Mouse (Mus musculus): ENCODE data around the gene Rpp21. TPM values are rescaled to one million over a fixed set of nuclear protein-coding genes. Genes with fewer than 3 reads are reported as not detected.
A peak's percentile ranks its signal among the peaks of the same experiment; 100 is the strongest.
"Not testable (repeated sequence)": the region's sequence is repeated elsewhere in the genome, so short reads cannot be mapped to it uniquely, and the experiment has no call there.

The Rpp21 gene
- polyA plus RNA-seq, 1 experiment from 2014 or later, result 128 TPM

DNA sequence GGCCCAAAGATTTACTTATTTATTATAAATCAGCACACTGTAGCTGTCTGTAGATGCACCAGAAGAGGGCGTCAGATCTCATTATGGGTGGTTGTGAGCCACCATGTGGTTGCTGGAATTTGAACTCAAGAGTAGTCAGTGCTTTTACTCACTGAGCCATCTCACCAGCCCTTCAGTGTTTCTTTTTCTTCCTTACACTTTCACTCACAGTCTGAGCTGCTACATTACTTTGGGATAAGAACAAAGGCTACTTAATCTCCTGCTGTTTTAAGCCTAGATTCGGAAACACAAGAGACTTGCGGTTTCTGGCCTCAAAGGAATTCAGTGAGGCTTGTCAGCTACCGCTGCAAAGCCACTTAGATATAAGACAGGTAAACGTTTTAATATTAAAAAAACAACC lies 13.8 kb downstream of the Rpp21 start:
- 12% methylated on average over 5 of the region's 5 CpGs for WGBS
- Histone ChIP-seq H3K27ac (ENCODE audit: low read depth, low read length) (no peak overlapping the region), H3K9me3 (replicated peaks; ENCODE audit: control insufficient read depth, low read length) (no peaks in the 10 kb centered on the region), H3K4me3 (ENCODE audit: low read depth, low read length) (no peak overlapping the region), H3K36me3 (ENCODE audit: control insufficient read depth, insufficient read depth, low read length) (no peaks in the 10 kb centered on the region), H3K4me1 (ENCODE audit: control insufficient read depth, insufficient read depth, low read length) (no peaks in the 10 kb centered on the region), H3K4me2 (ENCODE audit: low read length) (no peak overlapping the region), H3K27me3 (replicated peaks; ENCODE audit: control insufficient read depth, insufficient read depth, low read length) (0 out of 2 replicates have a peak, but pooled peaks cover 2% of the 10 kb centered on the region), H3K9ac (ENCODE audit: low read length) (no peak overlapping the region)
- ATAC-seq, result no peak
- no peak for DNase-seq (ENCODE audit: low spot score)

DNA sequence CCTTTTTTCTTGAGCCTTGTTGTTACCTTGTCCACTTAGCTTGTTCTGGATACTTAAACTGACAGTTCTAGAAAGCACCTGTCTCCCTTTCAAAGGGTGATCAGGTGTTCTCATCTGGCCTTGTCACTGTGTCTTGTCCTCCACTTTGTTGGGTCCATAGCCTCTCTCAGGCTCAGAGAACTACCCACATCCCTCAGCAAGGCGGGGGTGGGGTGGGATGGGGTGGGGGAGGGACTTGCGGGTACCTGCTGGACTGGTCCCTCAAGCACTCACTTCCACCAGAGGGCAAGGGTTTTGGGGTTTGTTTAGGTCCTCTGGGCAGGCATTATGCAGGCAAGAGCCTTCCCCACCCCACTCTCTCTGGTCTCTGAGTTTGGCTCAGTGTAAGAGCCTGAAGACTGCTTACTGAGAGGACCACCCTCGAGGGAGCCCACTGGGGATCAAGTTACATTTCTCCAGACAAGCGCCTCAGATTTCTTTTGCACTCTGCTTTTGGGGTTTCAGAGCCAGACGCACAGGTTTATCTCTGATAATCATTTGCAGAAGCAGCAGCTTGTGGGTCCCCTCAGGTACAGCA lies 17.1 kb downstream of the Rpp21 start:
- Histone ChIP-seq H3K27ac (ENCODE audit: low read depth, low read length) (no peak overlapping the region), H3K9ac (ENCODE audit: low read length) (no peak overlapping the region), H3K9me3 (replicated peaks; ENCODE audit: control insufficient read depth, low read length) (no peaks in the 10 kb centered on the region), H3K4me3 (ENCODE audit: low read depth, low read length) (no peak overlapping the region), H3K36me3 (ENCODE audit: control insufficient read depth, insufficient read depth, low read length) (no peaks in the 10 kb centered on the region), H3K4me1 (ENCODE audit: control insufficient read depth, insufficient read depth, low read length) (no peaks in the 10 kb centered on the region), H3K4me2 (ENCODE audit: low read length) (no peak overlapping the region), H3K27me3 (replicated peaks; ENCODE audit: control insufficient read depth, insufficient read depth, low read length) (peaks cover 15% of the 10 kb centered on the region)
- ATAC-seq, result no peak
- WGBS, result 14% methylated on average over 5 of the region's 5 CpGs
- no peak for DNase-seq (ENCODE audit: low spot score)

DNA sequence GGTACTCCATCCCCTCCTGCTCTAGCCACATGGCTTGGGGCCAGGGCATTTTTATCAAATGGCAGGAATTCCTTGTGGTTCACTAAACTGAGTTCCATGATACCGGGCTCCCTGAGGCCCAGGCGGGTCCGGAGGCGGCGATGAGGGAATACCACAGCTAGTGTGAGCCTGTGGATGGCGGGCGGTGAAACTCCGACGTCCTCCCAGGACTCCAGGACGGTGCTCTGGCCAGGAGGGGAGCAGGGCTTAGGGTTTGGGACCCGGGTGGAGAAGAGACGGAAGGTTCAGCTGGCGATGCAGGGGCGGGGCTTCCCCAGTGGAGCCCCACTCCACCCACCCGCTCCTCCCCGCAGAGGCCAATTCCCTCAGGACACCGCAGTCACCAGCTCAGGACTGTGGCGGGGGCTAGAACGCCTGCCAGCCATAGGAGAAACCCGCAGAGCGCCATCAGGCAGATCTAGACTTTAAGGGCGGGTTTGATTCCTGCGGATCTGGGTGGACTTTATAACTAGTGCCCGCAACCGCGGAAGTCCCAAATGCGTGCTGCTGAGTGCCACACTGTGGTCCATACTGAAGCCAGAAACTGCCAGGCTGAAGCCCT lies 20.4 kb downstream of the Rpp21 start:
- H3K27me3 ChIP-seq (replicated peaks; ENCODE audit: control insufficient read depth, insufficient read depth, low read length), result peaks cover 17% of the 10 kb centered on the region
- no peaks in the 10 kb centered on the region for H3K9me3 ChIP-seq (replicated peaks; ENCODE audit: control insufficient read depth, low read length)
- H3K9ac ChIP-seq (ENCODE audit: low read length), result peak overlapping the region; percentile 43
- no peak overlapping the region for H3K27ac ChIP-seq (ENCODE audit: low read depth, low read length)
- DNase-seq (ENCODE audit: low spot score) (peak; percentile 14), ATAC-seq (no peak; the same call in 1 of the 2 replicates)
- H3K4me1 ChIP-seq (ENCODE audit: control insufficient read depth, insufficient read depth, low read length), result no peaks in the 10 kb centered on the region
- peak overlapping the region; percentile 45 for H3K4me2 ChIP-seq (ENCODE audit: low read length)
- H3K4me3 ChIP-seq (ENCODE audit: low read depth, low read length), result peak overlapping the region; percentile 26
- H3K36me3 ChIP-seq (ENCODE audit: control insufficient read depth, insufficient read depth, low read length), result no peaks in the 10 kb centered on the region
- 2% methylated on average over 27 of the region's 27 CpGs for WGBS

DNA sequence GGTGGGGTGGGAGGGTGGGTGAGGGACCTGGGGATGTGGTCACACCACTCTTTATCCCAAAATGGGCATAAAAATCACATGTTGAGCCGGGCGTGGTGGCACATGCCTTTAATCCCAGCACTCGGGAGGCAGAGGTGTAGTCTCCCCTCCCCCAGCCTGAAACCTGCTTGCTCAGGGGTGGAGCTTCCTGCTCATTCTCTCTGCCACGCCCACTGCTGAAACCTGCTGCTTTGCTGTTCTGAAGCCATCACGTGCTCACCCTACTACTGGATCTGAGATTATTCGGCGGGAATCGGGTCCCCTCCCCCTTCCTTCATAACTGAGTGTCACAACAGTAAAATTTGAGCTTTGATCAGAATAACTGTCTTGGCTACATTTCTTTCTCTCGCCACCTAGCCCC lies 22.6 kb downstream of the Rpp21 start:
- not testable (repeated sequence) for H3K4me2 ChIP-seq (ENCODE audit: low read length); H3K9me3 ChIP-seq (replicated peaks; ENCODE audit: control insufficient read depth, low read length); H3K4me1 ChIP-seq (ENCODE audit: control insufficient read depth, insufficient read depth, low read length); H3K36me3 ChIP-seq (ENCODE audit: control insufficient read depth, insufficient read depth, low read length); H3K27ac ChIP-seq (ENCODE audit: low read depth, low read length); DNase-seq (ENCODE audit: low spot score); H3K9ac ChIP-seq (ENCODE audit: low read length); H3K4me3 ChIP-seq (ENCODE audit: low read depth, low read length); ATAC-seq
- 13% methylated on average over 8 of the region's 9 CpGs for WGBS
- H3K27me3 ChIP-seq (replicated peaks; ENCODE audit: control insufficient read depth, insufficient read depth, low read length), result peaks cover 18% of the 10 kb centered on the region

DNA sequence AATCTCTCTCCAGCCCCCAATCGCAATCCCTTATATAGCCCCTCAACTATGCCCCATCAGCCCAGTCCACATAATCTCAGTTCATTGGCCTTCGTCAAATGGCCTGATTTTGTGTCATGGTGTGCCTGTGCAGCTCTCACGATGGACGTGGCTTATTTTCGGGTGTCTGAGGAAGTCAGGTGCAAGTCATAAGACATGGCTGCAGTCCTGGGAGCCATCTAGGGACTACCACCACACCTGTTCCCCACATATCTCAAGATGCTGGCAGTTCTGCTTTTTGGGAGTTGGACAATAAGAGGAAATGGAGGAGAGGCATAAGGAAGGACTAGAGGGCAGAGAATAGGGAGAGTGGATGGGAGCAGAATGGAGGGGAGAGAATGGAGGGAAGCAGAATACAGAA lies 24.3 kb downstream of the Rpp21 start:
- H3K9me3 ChIP-seq (replicated peaks; ENCODE audit: control insufficient read depth, low read length), result no peaks in the 10 kb centered on the region
- WGBS, result 77% methylated on average over 5 of the region's 5 CpGs
- DNase-seq (ENCODE audit: low spot score) (no peak), ATAC-seq (no peak)
- no peak overlapping the region for H3K4me2 ChIP-seq (ENCODE audit: low read length)
- H3K27me3 ChIP-seq (replicated peaks; ENCODE audit: control insufficient read depth, insufficient read depth, low read length), result peaks cover 16% of the 10 kb centered on the region
- no peaks in the 10 kb centered on the region for H3K36me3 ChIP-seq (ENCODE audit: control insufficient read depth, insufficient read depth, low read length)
- H3K4me3 ChIP-seq (ENCODE audit: low read depth, low read length), result no peak overlapping the region
- no peak overlapping the region for H3K27ac ChIP-seq (ENCODE audit: low read depth, low read length)
- H3K9ac ChIP-seq (ENCODE audit: low read length), result no peak overlapping the region
- H3K4me1 ChIP-seq (ENCODE audit: control insufficient read depth, insufficient read depth, low read length), result no peaks in the 10 kb centered on the region

DNA sequence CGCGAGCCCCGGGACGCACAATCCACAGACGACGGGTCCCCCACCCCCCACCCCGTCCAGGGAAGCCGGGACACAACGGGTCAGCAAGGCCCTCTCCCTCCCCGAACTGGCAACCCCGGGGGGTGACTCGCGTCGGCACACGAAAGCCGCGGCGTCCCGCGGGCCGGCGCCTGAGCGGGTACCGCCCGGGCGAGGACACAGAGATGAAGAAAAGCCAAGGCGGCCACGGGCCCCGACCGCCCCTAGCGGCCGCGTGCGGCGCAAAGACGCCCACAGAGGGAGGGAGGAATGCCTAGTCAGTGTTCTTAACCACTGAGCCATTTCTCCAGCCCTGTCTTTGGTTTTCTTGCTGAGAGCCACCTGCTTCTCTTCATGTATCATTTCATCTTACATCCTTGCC lies 26.6 kb downstream of the Rpp21 start:
- H3K4me2 ChIP-seq (ENCODE audit: low read length), result no peak overlapping the region
- H3K9ac ChIP-seq (ENCODE audit: low read length), result no peak overlapping the region
- WGBS, result 12% methylated on average over 36 of the region's 36 CpGs
- no peak overlapping the region for H3K27ac ChIP-seq (ENCODE audit: low read depth, low read length)
- H3K36me3 ChIP-seq (ENCODE audit: control insufficient read depth, insufficient read depth, low read length), result no peaks in the 10 kb centered on the region
- no peak for ATAC-seq
- no peaks in the 10 kb centered on the region for H3K4me1 ChIP-seq (ENCODE audit: control insufficient read depth, insufficient read depth, low read length)
- no peaks in the 10 kb centered on the region for H3K9me3 ChIP-seq (replicated peaks; ENCODE audit: control insufficient read depth, low read length)
- DNase-seq (ENCODE audit: low spot score), result peak; percentile 91
- H3K4me3 ChIP-seq (ENCODE audit: low read depth, low read length), result no peak overlapping the region
- H3K27me3 ChIP-seq (replicated peaks; ENCODE audit: control insufficient read depth, insufficient read depth, low read length), result 0 out of 2 replicates have a peak, but pooled peaks cover 7% of the 10 kb centered on the region

DNA sequence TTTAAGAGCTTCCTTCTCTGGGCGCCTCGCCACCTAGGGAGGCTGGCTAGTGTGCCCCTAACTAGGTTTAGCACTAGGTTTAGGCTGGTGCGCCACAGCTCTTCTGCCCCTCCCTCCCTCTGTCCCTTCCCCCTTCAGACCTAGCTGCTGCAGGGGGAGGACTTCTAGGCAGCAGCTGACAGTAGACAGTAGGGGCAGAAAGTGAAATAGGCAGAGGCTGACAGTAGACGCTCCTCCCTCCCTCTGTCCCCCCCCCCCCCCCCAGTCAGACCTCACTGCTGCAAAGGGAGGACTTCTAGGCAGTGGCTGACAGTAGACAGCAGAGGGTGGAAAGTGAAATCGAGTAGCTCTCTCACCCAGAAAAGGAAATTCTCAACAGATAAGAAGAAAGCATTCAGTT lies 28.8 kb downstream of the Rpp21 start:
- Histone ChIP-seq H3K36me3 (ENCODE audit: control insufficient read depth, insufficient read depth, low read length) (no peaks in the 10 kb centered on the region), H3K4me1 (ENCODE audit: control insufficient read depth, insufficient read depth, low read length) (no peaks in the 10 kb centered on the region), H3K9me3 (replicated peaks; ENCODE audit: control insufficient read depth, low read length) (no peaks in the 10 kb centered on the region), H3K4me3 (ENCODE audit: low read depth, low read length) (no peak overlapping the region), H3K9ac (ENCODE audit: low read length) (no peak overlapping the region), H3K27ac (ENCODE audit: low read depth, low read length) (no peak overlapping the region), H3K27me3 (replicated peaks; ENCODE audit: control insufficient read depth, insufficient read depth, low read length) (peaks cover 21% of the 10 kb centered on the region), H3K4me2 (ENCODE audit: low read length) (no peak overlapping the region)
- 11% methylated on average over 5 of the region's 5 CpGs for WGBS
- DNase-seq (ENCODE audit: low spot score) (no peak), ATAC-seq (no peak)

DNA sequence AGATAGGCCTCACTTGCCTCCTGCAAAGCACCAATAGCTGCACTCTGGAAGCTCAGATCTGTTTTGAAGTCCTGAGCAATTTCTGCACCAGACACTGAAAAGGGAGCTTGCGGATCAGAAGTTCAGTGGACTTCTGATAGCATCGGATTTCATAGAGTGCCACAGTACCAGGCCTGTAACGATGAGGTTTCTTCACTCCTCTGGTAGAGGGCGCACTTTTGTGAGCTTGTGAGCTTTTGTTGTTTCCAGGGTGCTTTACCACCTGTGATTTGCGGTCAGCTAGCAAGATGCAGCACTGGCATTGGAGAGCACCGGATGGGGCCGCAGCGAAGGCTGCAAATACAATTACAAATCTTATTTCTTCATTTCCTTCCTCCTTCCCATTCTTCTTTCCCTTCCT lies 30.9 kb downstream of the Rpp21 start:
- Histone ChIP-seq H3K27ac (ENCODE audit: low read depth, low read length) (no peak overlapping the region), H3K9ac (ENCODE audit: low read length) (no peak overlapping the region), H3K4me1 (ENCODE audit: control insufficient read depth, insufficient read depth, low read length) (no peaks in the 10 kb centered on the region), H3K36me3 (ENCODE audit: control insufficient read depth, insufficient read depth, low read length) (no peaks in the 10 kb centered on the region), H3K4me2 (ENCODE audit: low read length) (no peak overlapping the region), H3K4me3 (ENCODE audit: low read depth, low read length) (no peak overlapping the region), H3K9me3 (replicated peaks; ENCODE audit: control insufficient read depth, low read length) (no peaks in the 10 kb centered on the region), H3K27me3 (replicated peaks; ENCODE audit: control insufficient read depth, insufficient read depth, low read length) (peaks cover 23% of the 10 kb centered on the region)
- no peak for ATAC-seq
- no peak for DNase-seq (ENCODE audit: low spot score)
- 17% methylated on average over 8 of the region's 8 CpGs for WGBS

DNA sequence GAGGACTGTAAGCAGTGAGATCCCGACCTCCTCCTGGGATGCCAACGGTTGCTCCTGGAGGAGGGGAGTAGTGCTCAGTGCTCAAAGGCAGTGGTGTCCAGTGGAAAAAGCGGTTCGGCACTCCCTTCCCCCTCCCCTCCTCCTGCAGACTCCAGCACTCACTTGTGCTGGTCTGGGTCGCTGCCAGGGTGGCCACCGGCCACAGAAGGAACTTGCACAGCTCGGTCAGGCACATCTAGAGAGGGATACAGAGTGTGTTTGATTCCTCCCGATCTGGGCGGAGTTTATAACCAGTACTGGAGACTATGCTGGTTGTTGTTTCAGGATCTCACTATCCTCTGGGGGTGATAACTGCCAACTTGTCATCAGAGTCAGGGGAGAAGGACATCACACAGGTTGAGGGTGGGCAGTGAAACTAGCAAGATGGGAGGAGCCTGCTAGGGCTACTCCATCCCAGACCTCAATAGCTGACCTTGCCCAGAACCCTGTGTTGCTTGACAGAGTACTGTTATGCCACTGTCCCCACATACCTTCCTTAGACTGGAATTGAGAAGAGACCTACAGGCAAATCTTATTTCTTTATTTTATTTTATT lies 32.5 kb downstream of the Rpp21 start:
- H3K9me3 ChIP-seq (replicated peaks; ENCODE audit: control insufficient read depth, low read length), result no peaks in the 10 kb centered on the region
- H3K27me3 ChIP-seq (replicated peaks; ENCODE audit: control insufficient read depth, insufficient read depth, low read length), result peaks cover 27% of the 10 kb centered on the region
- H3K9ac ChIP-seq (ENCODE audit: low read length), result no peak overlapping the region
- no peak for DNase-seq (ENCODE audit: low spot score)
- no peak overlapping the region for H3K4me3 ChIP-seq (ENCODE audit: low read depth, low read length)
- ATAC-seq, result no peak
- H3K4me2 ChIP-seq (ENCODE audit: low read length), result no peak overlapping the region
- 7% methylated on average over 9 of the region's 9 CpGs for WGBS
- H3K36me3 ChIP-seq (ENCODE audit: control insufficient read depth, insufficient read depth, low read length), result no peaks in the 10 kb centered on the region
- no peak overlapping the region for H3K27ac ChIP-seq (ENCODE audit: low read depth, low read length)
- no peaks in the 10 kb centered on the region for H3K4me1 ChIP-seq (ENCODE audit: control insufficient read depth, insufficient read depth, low read length)

Data from forebrain, embryonic 14.5 days (tissue).